Mouse (Mus musculus) gastrocnemius, postnatal 36 days (tissue): ENCODE measurements at regions not wholly inside any gene's neighbourhood (a gene's known extent, or its start where the extent isn't known, plus 50 kb on each side); places are given as distances from the start of the nearest gene placed in this dataset.
A peak's percentile ranks its signal among the peaks of the same experiment; 100 is the strongest.
"Not testable (repeated sequence)": the region's sequence is repeated elsewhere in the genome, so short reads cannot be mapped to it uniquely, and the experiment has no call there.

Source experiments
- DNase-seq, 2 experiments: peaks; one replicate each; pipeline ENCODE4 v3.0.0; 2022
- intact Hi-C: fragments of 180-260 bp; cut with DNase I; formaldehyde crosslinking; loops from one replicate; pipeline ENCODE4 v1.15.1; 2025

GRCm38 (mm10) chr13:32465787-32466186 lies 127.2 kb upstream of the Gmds start:
- DNase-seq, result no peak
- intact Hi-C loops, result no loop called here

- DNase-seq, result no peak
- intact Hi-C loops, result no loop called here
Observed at GRCm38 (mm10) chr13:32465041-32465682, 126.6 kb upstream of the Gmds start.

- intact Hi-C loops, result no loop called here
- no peak for DNase-seq
Observed at GRCm38 (mm10) chr13:32454419-32455146, 116.0 kb upstream of the Gmds start.

GRCm38 (mm10) chr13:32449710-32450417 lies 111.3 kb upstream of the Gmds start:
- peak; percentile 63 to 69 for DNase-seq
- intact Hi-C loops, result no loop called here

GRCm38 (mm10) chr13:32444531-32444930 lies 106.0 kb upstream of the Gmds start:
- intact Hi-C loops, result no loop called here
- no peak for DNase-seq

- intact Hi-C loops, result no loop called here
- DNase-seq, result no peak
Observed at GRCm38 (mm10) chr13:32442025-32442424, 103.5 kb upstream of the Gmds start.

- DNase-seq, result no peak
- intact Hi-C loops, result no loop called here
Observed at GRCm38 (mm10) chr13:32435136-32435535, 96.6 kb upstream of the Gmds start.

- intact Hi-C loops, result no loop called here
- no peak for DNase-seq
Observed at GRCm38 (mm10) chr13:32428482-32428881, 89.9 kb upstream of the Gmds start.

GRCm38 (mm10) chr13:32426906-32427305 lies 88.4 kb upstream of the Gmds start:
- intact Hi-C loops, result no loop called here
- no peak for DNase-seq

- intact Hi-C loops, result no loop called here
- DNase-seq, result no peak
Observed at GRCm38 (mm10) chr13:32426199-32426598, 87.7 kb upstream of the Gmds start.

- DNase-seq, intact Hi-C loops: not testable (repeated sequence)
Observed at GRCm38 (mm10) chr13:32424543-32424942, 86.0 kb upstream of the Gmds start.

GRCm38 (mm10) chr13:32422485-32422884 lies 83.9 kb upstream of the Gmds start:
- intact Hi-C loops, result no loop called here
- no peak for DNase-seq

GRCm38 (mm10) chr13:32419326-32419725 lies 80.8 kb upstream of the Gmds start:
- intact Hi-C loops, result loop anchor here (5.0 to 10.0 kb wide), 2 partner anchors 245 to 263 kb away; no protein-coding TSS in a partner anchor
- DNase-seq, result no peak

- DNase-seq, result no peak
- intact Hi-C loops, result loop anchor here (5.0 to 10.0 kb wide), 2 partner anchors 246 to 264 kb away; no protein-coding TSS in a partner anchor
Observed at GRCm38 (mm10) chr13:32418655-32419054, 80.1 kb upstream of the Gmds start.

GRCm38 (mm10) chr13:32417907-32418306 lies 79.4 kb upstream of the Gmds start:
- intact Hi-C loops, result loop anchor here (5.0 to 10.0 kb wide), 2 partner anchors 247 to 264 kb away; no protein-coding TSS in a partner anchor
- no peak for DNase-seq

GRCm38 (mm10) chr13:32411287-32411935 lies 72.9 kb upstream of the Gmds start:
- intact Hi-C loops, result loop anchor here (5.0 to 10.0 kb wide), 2 partner anchors 253 to 609 kb away; no protein-coding TSS in a partner anchor
- peak; percentile 51 to 62 for DNase-seq

GRCm38 (mm10) chr13:32410065-32410464 lies 71.5 kb upstream of the Gmds start:
- intact Hi-C loops, result loop anchor here (5.0 to 10.0 kb wide), 2 partner anchors 255 to 608 kb away; no protein-coding TSS in a partner anchor
- no peak for DNase-seq

- DNase-seq, result no peak
- intact Hi-C loops, result no loop called here
Observed at GRCm38 (mm10) chr13:32398616-32399015, 60.1 kb upstream of the Gmds start.
